Mouse (Mus musculus) limb, embryonic 12.5 days (tissue): ENCODE measurements around the gene Syde1. TPM values are rescaled to one million over a fixed set of nuclear protein-coding genes. Genes with fewer than 3 reads are reported as not detected.

Experiments
- polyA plus RNA-seq: library from polyadenylated mRNA; unstranded; fragments of >200 nt; fragmentation: Nextera tagmentation; extraction: Ambion mirVana; gene quantifications from 2 replicates; pipeline ENCODE4 v1.2.1, GENCODE M21; 2016

Syde1 gene
- polyA plus RNA-seq, 1 experiment from 2014 or later = 19.0 TPM

Other genes starting within 250 kb of the Syde1 start
- gene Agpat3, start 239.5 kb downstream of the Syde1 start, polyA plus RNA-seq = 48.7 and 52.7 TPM in 2 replicates
- 330 and 340 TPM in 2 replicates for gene Rrp1, start 178.9 kb downstream of the Syde1 start, polyA plus RNA-seq
- gene Cstb, start 166.3 kb downstream of the Syde1 start, polyA plus RNA-seq = 192 and 204 TPM in 2 replicates
- gene Pdxk, start 127.0 kb downstream of the Syde1 start, polyA plus RNA-seq = 10.4 and 10.6 TPM in 2 replicates
- gene Olfr1358, start 74.5 kb downstream of the Syde1 start, polyA plus RNA-seq = not detected in 2 replicates
- 49.0 and 49.2 TPM in 2 replicates for gene Ilvbl, start 17.6 kb downstream of the Syde1 start, polyA plus RNA-seq
- gene Olfr1357, start 26.1 kb upstream of the Syde1 start, polyA plus RNA-seq = not detected in 2 replicates
- gene Casp14, start 126.3 kb upstream of the Syde1 start, polyA plus RNA-seq = 0.15 and 0.18 TPM in 2 replicates
- gene Ccdc105, start 161.1 kb upstream of the Syde1 start, polyA plus RNA-seq = 0.11 and 0.27 TPM in 2 replicates
- 1.2 and 1.5 TPM in 2 replicates for gene Slc1a6, start 188.5 kb upstream of the Syde1 start, polyA plus RNA-seq